Mouse (Mus musculus) forelimb bud, embryonic 11.5 days (tissue): ENCODE results near the gene Larp6.

Experiments
- DNase-seq: peaks from one replicate; pipeline ENCODE4 v3.0.0-alpha.2; 2012; ENCODE audit warnings: low read depth, low spot score

Gene Larp6

DNA sequence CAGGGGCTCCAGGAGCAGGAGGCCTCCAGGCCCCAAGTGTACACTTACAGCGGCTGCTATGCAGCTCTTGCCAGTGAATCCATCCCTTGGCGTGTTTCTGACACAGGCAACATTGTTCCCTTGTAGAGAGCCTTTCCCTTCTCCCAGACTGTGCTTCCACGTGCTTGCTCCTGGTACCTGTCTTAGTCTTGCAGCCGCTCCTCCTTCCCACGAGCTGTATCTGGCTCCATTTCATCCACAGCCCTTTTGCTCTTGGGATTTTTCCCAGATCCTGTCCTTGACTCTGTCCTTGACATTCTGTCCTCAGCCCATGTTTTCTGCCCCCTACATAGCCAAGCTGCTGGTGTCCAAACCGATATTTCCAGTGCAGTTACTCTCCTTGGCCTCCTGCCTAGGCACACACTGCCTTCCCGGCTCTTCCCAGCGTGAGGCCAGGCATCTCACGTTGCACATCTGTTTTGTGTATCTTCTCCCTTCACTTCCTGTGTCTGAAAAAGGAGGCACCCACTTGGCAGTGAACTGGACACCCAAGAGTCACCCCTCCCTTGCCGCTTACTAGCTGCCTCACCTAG is 46.7 kb downstream of the Larp6 start:
- DNase-seq, result no peak

DNA sequence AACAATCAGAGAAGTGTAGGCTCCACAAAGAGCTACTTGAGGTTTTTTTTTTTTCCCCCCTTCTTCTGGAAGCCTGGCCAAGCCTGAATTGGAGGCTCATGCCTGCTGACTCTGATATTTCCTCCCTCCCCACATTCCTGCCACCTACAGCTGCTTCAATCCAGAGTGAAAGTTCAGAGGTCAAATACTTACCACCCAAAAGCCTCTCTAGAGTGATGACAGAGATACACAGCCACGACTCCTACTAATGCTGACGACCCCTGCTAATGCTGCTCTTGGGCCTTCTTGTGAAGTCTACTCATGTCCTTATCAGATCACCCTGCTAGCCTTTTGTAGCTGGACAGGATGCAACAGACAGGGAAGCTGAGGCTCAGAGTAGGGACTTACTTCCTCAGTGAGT is 52.4 kb downstream of the Larp6 start:
- no peak for DNase-seq

GRCm38 (mm10) chr9:60768393-60768792 is 55.6 kb downstream of the Larp6 start:
- no peak for DNase-seq

DNA sequence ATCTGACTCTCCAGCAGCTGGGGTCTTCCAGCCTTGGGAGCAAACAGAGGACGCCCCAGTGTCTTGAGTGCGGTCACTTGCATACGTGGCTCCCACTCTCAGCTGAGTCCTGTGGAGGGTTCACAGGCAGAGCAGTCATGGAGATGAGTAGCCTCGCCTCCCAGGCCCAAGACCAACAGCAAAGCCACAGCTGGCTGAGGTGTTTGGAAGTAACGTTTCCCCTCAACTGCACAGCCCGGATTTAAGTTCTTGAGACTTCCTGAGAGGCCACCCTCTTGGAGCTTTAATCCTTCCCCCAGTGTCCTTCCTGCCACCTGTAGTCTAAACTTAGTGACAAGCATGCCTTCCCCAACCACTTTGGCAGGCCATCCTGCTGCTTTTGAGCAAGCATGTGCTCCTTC is 56.9 kb downstream of the Larp6 start:
- no peak for DNase-seq

- no peak for DNase-seq
These were observed 60.9 kb downstream of the Larp6 start for GRCm38 (mm10) chr9:60773713-60774112.

GRCm38 (mm10) chr9:60776899-60777298 is 64.1 kb downstream of the Larp6 start:
- DNase-seq, result no peak

DNA sequence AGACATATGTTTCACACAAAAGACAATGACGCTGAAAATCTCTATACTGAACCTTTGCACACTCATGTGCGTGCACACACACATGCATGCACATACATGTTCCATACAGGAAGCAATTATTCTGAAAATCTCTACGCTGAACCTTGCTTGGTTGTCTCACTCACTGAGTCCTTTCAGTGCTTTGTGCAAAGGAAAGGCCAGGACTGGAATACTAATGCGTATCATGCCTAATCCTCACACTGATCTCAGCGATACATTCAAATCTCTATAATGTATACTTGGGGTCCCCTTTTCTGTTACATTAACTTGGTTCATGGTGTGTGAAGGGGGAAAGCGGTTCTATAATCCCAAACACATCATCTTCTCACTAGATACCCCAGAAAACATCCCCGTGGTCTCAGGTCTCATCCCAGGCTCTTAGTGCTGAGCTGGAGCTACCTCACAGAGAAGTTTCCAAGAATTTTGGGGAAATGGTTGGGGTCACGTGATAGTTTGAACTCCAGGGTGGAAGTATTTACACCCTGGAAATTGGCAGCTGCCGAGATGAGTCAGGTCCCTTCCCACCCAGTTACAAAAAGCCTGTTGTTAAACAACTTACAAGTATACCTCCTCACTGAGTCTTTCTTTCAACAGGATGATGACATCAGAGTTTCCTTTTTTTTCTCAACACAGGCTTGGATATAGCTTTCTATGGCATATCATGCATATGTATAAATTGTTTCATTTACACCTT is 69.4 kb downstream of the Larp6 start:
- no peak for DNase-seq

DNA sequence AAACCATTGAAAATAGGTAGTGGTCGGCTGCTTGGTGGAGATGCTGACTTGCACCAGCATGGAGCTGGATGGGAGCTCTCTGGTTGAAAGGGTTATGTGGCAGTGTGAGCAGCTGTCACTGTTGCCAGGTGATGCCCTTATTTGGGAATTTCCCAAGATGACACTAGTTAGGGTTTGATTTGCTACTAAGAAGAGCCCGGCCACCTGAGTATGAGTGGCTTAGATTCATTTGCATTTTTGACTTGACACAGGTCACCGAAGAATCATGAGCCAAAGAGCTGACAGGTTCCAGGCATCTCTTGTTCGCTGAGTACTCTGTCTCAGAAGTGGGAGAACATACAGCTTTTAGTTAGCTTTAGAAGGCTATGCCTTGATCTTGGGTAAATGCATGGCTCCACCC is 72.3 kb downstream of the Larp6 start:
- no peak for DNase-seq

DNA sequence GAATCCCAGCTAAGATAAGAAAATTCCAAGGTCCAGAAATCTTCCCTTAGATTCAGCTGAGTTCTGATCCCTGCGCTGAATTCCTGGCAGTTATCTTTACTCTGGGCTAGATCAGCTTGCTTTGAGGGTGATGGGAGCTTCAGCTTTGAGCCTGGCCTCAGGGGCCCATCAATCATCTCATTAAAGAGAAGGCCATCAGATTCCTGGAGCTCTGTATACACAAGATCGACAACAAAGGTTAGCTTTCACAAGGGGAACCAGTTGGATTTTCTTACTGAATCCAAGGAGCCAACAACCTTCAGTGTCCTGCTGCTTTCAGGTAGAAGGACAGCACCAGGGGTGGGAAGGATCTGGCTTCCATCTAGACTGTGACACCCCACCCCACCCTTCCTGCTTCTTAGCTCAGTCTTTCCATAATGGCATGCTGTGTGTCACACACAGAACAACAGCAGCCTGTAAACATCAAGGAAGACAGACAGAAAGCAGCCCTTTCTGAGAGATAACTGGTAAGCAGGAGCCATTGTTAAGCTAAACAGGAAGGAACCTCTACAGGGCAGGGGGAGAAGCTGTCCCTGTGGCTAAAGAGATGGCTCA is 74.8 kb downstream of the Larp6 start:
- no peak for DNase-seq
